Mouse (Mus musculus): ENCODE results near the gene Hk1. TPM values are rescaled to one million over a fixed set of nuclear protein-coding genes. Genes with fewer than 3 reads are reported as not detected.

Hk1 gene
- total and polyA plus RNA-seq, 3 experiments: 192 to 740 (median 441) TPM

DNA sequence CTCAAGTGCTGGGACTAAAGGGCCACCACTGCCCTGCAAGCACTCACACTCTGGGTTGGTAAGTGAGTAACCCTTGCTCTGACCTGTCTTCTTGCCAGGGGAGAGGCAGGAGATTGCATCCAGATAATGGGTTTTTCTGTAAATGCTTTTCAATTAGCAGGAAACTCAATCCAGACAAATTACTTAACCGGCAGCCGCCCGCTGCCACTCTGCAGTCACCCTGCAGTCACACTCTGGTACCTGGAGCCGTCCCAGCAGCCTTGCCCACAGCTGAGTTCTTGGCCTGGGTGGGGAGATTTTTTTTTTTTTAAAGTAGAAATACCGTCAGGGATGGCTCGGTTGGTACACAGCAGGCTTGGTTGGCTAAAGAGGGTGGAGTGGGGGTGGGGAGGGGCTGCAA lies 151.6 kb downstream of the Hk1 start:
- Histone ChIP-seq H3K9ac (ENCODE audit: control insufficient read depth, low read depth, low read length, poor library complexity, severe bottlenecking) (no peak overlapping the region), H3K27me3 (ENCODE audit: control insufficient read depth in 1 of 2, insufficient read depth in 2 of 2, low read length in 2 of 2) (no peaks in the 10 kb centered on the region), H3K36me3 (ENCODE audit: control insufficient read depth in 1 of 2, insufficient read depth in 2 of 2, low read length in 2 of 2) (no peaks in the 10 kb centered on the region), H3K9me3 (replicated peaks; ENCODE audit: insufficient read depth, low read length) (no peaks in the 10 kb centered on the region), H3K79me2 (ENCODE audit: control insufficient read depth, insufficient read depth, low read length, poor library complexity) (no peaks in the 10 kb centered on the region), H3K4me3 (ENCODE audit: control insufficient read depth in 1 of 2, insufficient read depth in 1 of 2, low read depth in 2 of 2, low read length in 2 of 2) (no peak overlapping the region), H3K27ac (ENCODE audit: control insufficient read depth, low read depth, low read length) (no peak overlapping the region), H3K4me1 (ENCODE audit: control insufficient read depth in 1 of 2, insufficient read depth in 2 of 2, low read length in 2 of 2) (peaks cover 0 to 3% of the 10 kb centered on the region in 2 experiments; a peak in 2 of 4 replicates)
- DNase-seq (ENCODE audit: low read depth, low spot score): no peak
- no peak for TF ChIP-seq HCFC1 (IDR thresholded peaks at IDR 0.05; ENCODE audit: low read depth, low read length)
- no peak for TF ChIP-seq CTCF (IDR thresholded peaks at IDR 0.05 in 2 of 3, conservative IDR thresholded peaks at IDR 0.05 in 1 of 3; ENCODE audit: control insufficient read depth in 1 of 3, insufficient read depth in 1 of 3, low read depth in 2 of 3, low read length in 3 of 3, poor library complexity in 1 of 3, severe bottlenecking in 1 of 3)
- TF ChIP-seq USF1 (IDR thresholded peaks at IDR 0.05; ENCODE audit: low read depth, low read length): no peak
- TF ChIP-seq KAT2A (conservative IDR thresholded peaks at IDR 0.05; ENCODE audit: low read depth, low read length): no peak
- no peak for TF ChIP-seq MYC (IDR thresholded peaks at IDR 0.05; ENCODE audit: low read depth, low read length)
- no peak for TF ChIP-seq ZKSCAN1 (IDR thresholded peaks at IDR 0.05; ENCODE audit: low read depth, low read length)
- TF ChIP-seq UBTF (IDR thresholded peaks at IDR 0.05; ENCODE audit: borderline replicate concordance, insufficient read depth, low read depth, low read length): no peak
- no peak for TF ChIP-seq ZNF384 (IDR thresholded peaks at IDR 0.05; ENCODE audit: low read depth, low read length)
- TF ChIP-seq BHLHE40 (IDR thresholded peaks at IDR 0.05; ENCODE audit: borderline replicate concordance, low read depth, low read length): no peak
- no peak for TF ChIP-seq EP300 (IDR thresholded peaks at IDR 0.05; ENCODE audit: low read depth in 1 of 2, low read length in 2 of 2)
- no peak for TF ChIP-seq MEF2A (IDR thresholded peaks at IDR 0.05; ENCODE audit: extremely low read depth, insufficient replicate concordance, low read depth, low read length, poor library complexity, severe bottlenecking)
- TF ChIP-seq USF2 (IDR thresholded peaks at IDR 0.05; ENCODE audit: borderline replicate concordance in 1 of 2, insufficient read depth in 1 of 2, low read depth in 1 of 2, low read length in 2 of 2): no peak

DNA sequence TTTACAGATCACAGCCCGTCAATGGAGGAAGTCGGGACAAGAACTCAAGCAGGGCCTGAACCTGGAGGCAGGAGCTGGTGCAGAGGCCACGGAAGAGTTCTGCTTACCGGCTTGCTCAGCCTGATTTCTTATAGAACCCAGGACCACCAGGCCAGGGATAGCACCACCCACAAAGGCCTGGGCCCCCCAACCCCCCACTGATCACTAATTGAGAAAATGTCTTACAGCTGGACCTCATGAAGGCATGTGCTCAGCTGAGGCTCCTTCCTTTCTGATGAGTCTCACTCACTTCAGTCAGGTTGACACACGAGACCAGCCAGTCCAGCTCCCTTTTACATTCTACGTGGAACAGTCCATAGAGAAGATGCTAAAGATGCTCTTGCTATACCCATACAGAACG lies 153.9 kb downstream of the Hk1 start:
- Histone ChIP-seq H3K4me3 (ENCODE audit: control insufficient read depth in 1 of 2, insufficient read depth in 1 of 2, low read depth in 2 of 2, low read length in 2 of 2) (no peak overlapping the region), H3K9me3 (replicated peaks; ENCODE audit: insufficient read depth, low read length) (no peaks in the 10 kb centered on the region), H3K27ac (ENCODE audit: control insufficient read depth, low read depth, low read length) (no peak overlapping the region), H3K9ac (ENCODE audit: control insufficient read depth, low read depth, low read length, poor library complexity, severe bottlenecking) (no peak overlapping the region), H3K79me2 (ENCODE audit: control insufficient read depth, insufficient read depth, low read length, poor library complexity) (no peaks in the 10 kb centered on the region), H3K27me3 (ENCODE audit: control insufficient read depth in 1 of 2, insufficient read depth in 2 of 2, low read length in 2 of 2) (no peaks in the 10 kb centered on the region), H3K36me3 (ENCODE audit: control insufficient read depth in 1 of 2, insufficient read depth in 2 of 2, low read length in 2 of 2) (peaks cover 0 to 6% of the 10 kb centered on the region in 2 experiments; a peak in 2 of 4 replicates), H3K4me1 (ENCODE audit: control insufficient read depth in 1 of 2, insufficient read depth in 2 of 2, low read length in 2 of 2) (peaks cover 0 to 11% of the 10 kb centered on the region in 2 experiments; a peak in 2 of 4 replicates)
- no peak for TF ChIP-seq KAT2A (conservative IDR thresholded peaks at IDR 0.05; ENCODE audit: low read depth, low read length)
- no peak for TF ChIP-seq GATA1 (IDR thresholded peaks at IDR 0.05; ENCODE audit: low read depth, low read length)
- TF ChIP-seq RAD21 (IDR thresholded peaks at IDR 0.05; ENCODE audit: low read depth, low read length): no peak
- TF ChIP-seq POLR2AphosphoS5 (IDR thresholded peaks at IDR 0.05; ENCODE audit: borderline replicate concordance, low read depth, low read length): no peak
- TF ChIP-seq MAFK (IDR thresholded peaks at IDR 0.05; ENCODE audit: borderline replicate concordance, low read depth, low read length): no peak
- no peak for TF ChIP-seq MAZ (IDR thresholded peaks at IDR 0.05; ENCODE audit: low read depth, low read length)
- TF ChIP-seq USF2 (IDR thresholded peaks at IDR 0.05; ENCODE audit: borderline replicate concordance in 1 of 2, insufficient read depth in 1 of 2, low read depth in 1 of 2, low read length in 2 of 2): no peak
- TF ChIP-seq EP300 (IDR thresholded peaks at IDR 0.05; ENCODE audit: low read depth in 1 of 2, low read length in 2 of 2): no peak
- no peak for TF ChIP-seq JUND (IDR thresholded peaks at IDR 0.05; ENCODE audit: low read depth, low read length)
- TF ChIP-seq MYC (IDR thresholded peaks at IDR 0.05; ENCODE audit: low read depth, low read length): no peak
- TF ChIP-seq NELFE (IDR thresholded peaks at IDR 0.05; ENCODE audit: low read depth, low read length): no peak
- no peak for TF ChIP-seq POLR2A (IDR thresholded peaks at IDR 0.05; ENCODE audit: control insufficient read depth in 1 of 2, insufficient read depth in 1 of 2, low read depth in 1 of 2, low read length in 2 of 2, poor library complexity in 1 of 2)
- DNase-seq (ENCODE audit: low read depth, low spot score): no peak
